Comparison of ENCODE assay signal across 1 mouse cellular context in genomic region chr9:109969181-109969580, GRCm38 (mm10).
TF ChIP-seq lines count a peak whose summit lies in the region.

No protein-coding gene starts in this region.

TF ChIP-seq in MEL, 35 proteins besides CTCF, POLR2A, EP300 and RAD21 (continued from another document):
- TF ChIP-seq USF1 (IDR thresholded peaks at IDR 0.05; ENCODE audit: low read depth, low read length), result no peak
- TF ChIP-seq SIN3A (IDR thresholded peaks at IDR 0.05; ENCODE audit: low read length), result no peak
- no peak for TF ChIP-seq BHLHE40 (IDR thresholded peaks at IDR 0.05; ENCODE audit: borderline replicate concordance, low read depth, low read length)
- TF ChIP-seq TCF12 (IDR thresholded peaks at IDR 0.05; ENCODE audit: low read depth, low read length), result no peak
- TF ChIP-seq CHD2 (IDR thresholded peaks at IDR 0.05; ENCODE audit: low read length), result no peak
